Mouse (Mus musculus): ENCODE measurements around the gene Serac1. TPM values are rescaled to one million over a fixed set of nuclear protein-coding genes. Genes with fewer than 3 reads are reported as not detected.
A peak's percentile ranks its signal among the peaks of the same experiment; 100 is the strongest.
"Not testable (repeated sequence)": the region's sequence is repeated elsewhere in the genome, so short reads cannot be mapped to it uniquely, and the experiment has no call there.

The Serac1 gene
- polyA plus RNA-seq, 1 experiment from 2014 or later: 6.8 TPM

- WGBS: 27% methylated on average over 5 of the region's 5 CpGs
- no peaks in the 10 kb centered on the region for H3K36me3 ChIP-seq
- no peak overlapping the region for H3K4me3 ChIP-seq
- H3K9me3 ChIP-seq (replicated peaks): no peaks in the 10 kb centered on the region
- peak; percentile 58 for DNase-seq (ENCODE audit: low spot score)
- no peaks in the 10 kb centered on the region for H3K4me1 ChIP-seq
- no peaks in the 10 kb centered on the region for H3K27me3 ChIP-seq (ENCODE audit: low read depth, poor library complexity, severe bottlenecking)
- H3K27ac ChIP-seq: no peak overlapping the region
These were observed 24.6 kb downstream of the Serac1 start for GRCm38 (mm10) chr17:6054934-6055355.

DNA sequence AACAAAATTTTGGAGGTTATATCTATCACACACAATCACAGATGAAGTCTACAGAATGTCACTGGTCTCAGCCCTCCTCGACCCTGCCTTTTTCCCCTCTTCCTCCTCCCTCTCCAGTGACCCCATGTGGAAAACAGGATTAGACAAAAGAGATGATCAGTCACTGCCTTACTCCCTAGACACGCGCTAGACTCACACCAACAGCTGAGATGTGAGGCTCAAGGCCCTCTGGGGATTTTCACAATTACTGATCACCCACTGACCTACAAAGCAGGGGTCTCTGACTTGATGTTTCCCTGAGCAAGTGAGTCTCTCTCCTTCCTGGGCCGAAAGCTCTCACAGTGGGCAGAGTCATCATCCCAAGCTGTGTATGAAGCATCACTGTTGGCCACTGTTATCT, 26.7 kb downstream of the Serac1 start:
- Histone ChIP-seq H3K4me3 (no peak overlapping the region), H3K36me3 (no peaks in the 10 kb centered on the region; the same call in 1 of the 2 replicates), H3K27ac (no peak overlapping the region), H3K9me3 (replicated peaks) (no peaks in the 10 kb centered on the region), H3K4me1 (no peaks in the 10 kb centered on the region), H3K27me3 (ENCODE audit: low read depth, poor library complexity, severe bottlenecking) (no peaks in the 10 kb centered on the region)
- 80% methylated on average over 4 of the region's 4 CpGs for WGBS
- no peak for DNase-seq (ENCODE audit: low spot score)

DNA sequence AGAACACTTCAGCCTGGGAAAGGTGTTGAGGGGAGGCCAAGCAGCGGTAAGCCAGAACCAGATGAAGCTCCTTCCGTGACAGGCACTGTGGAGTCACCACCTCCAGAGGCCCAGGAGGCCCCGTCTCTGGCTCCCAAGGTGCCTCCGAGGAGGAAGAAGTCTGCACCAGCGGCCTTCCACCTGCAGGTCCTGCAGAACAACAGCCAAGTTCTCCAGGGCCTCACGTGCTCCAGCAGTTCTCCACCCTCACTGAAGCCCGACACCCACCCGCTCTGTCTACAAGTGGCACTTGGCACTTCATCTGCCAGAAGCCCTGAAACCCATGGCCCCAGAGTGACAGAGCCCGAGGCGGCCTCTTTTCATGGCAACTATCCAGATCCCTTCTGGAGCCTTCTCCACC, 42.0 kb downstream of the Serac1 start:
- 91% methylated on average over 10 of the region's 10 CpGs for WGBS
- H3K4me3 ChIP-seq: no peak overlapping the region
- no peaks in the 10 kb centered on the region for H3K9me3 ChIP-seq (replicated peaks)
- no peak overlapping the region for H3K27ac ChIP-seq
- DNase-seq (ENCODE audit: low spot score): no peak
- no peaks in the 10 kb centered on the region; the same call in 1 of the 2 replicates for H3K36me3 ChIP-seq
- no peaks in the 10 kb centered on the region for H3K4me1 ChIP-seq
- peaks cover 3% of the 10 kb centered on the region; the same call in 1 of the 2 replicates for H3K27me3 ChIP-seq (ENCODE audit: low read depth, poor library complexity, severe bottlenecking)

GRCm38 (mm10) chr17:6036872-6037271, 42.7 kb downstream of the Serac1 start:
- WGBS: 91% methylated on average over 11 of the region's 11 CpGs
- no peak for DNase-seq (ENCODE audit: low spot score)
- H3K27ac ChIP-seq: no peak overlapping the region

DNA sequence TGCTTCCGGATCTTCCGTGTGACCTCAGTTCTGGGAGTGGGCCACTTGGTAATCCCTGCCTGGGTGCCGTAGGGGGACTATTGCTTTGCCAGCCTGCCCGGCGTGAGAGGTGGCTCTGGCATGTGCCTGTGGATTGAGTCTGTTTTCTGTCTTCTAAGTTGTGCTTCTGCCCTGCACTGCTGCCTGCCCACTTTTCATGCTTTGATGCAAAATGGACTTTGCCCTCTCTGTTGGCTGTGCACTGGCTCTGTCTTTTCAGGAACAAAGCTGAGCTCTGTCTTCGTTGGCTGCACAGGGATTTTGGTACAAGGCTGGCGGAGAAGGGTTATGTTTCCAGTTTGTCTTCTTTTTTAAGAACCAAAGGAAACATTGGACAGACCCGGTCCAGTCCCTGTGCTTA, 43.1 kb downstream of the Serac1 start:
- no peak overlapping the region for H3K4me3 ChIP-seq
- H3K27me3 ChIP-seq (ENCODE audit: low read depth, poor library complexity, severe bottlenecking): peaks cover 3% of the 10 kb centered on the region; the same call in 1 of the 2 replicates
- no peak for DNase-seq (ENCODE audit: low spot score)
- H3K27ac ChIP-seq: no peak overlapping the region
- 91% methylated on average over 8 of the region's 8 CpGs for WGBS
- no peaks in the 10 kb centered on the region for H3K4me1 ChIP-seq
- no peaks in the 10 kb centered on the region for H3K36me3 ChIP-seq
- H3K9me3 ChIP-seq (replicated peaks): no peaks in the 10 kb centered on the region

More at GRCm38 (mm10) chr17:6036872-6037271, 42.7 kb downstream of the Serac1 start:
- H3K9me3 ChIP-seq (replicated peaks): no peaks in the 10 kb centered on the region
- no peaks in the 10 kb centered on the region for H3K4me1 ChIP-seq
- no peaks in the 10 kb centered on the region; the same call in 1 of the 2 replicates for H3K36me3 ChIP-seq
- no peak overlapping the region for H3K4me3 ChIP-seq
- H3K27me3 ChIP-seq (ENCODE audit: low read depth, poor library complexity, severe bottlenecking): peaks cover 3% of the 10 kb centered on the region; the same call in 1 of the 2 replicates

GRCm38 (mm10) chr17:6035661-6036060, 43.9 kb downstream of the Serac1 start:
- no peak for DNase-seq (ENCODE audit: low spot score)
- no peaks in the 10 kb centered on the region for H3K9me3 ChIP-seq (replicated peaks)
- peaks cover 3% of the 10 kb centered on the region; the same call in 1 of the 2 replicates for H3K27me3 ChIP-seq (ENCODE audit: low read depth, poor library complexity, severe bottlenecking)
- H3K4me1 ChIP-seq: no peaks in the 10 kb centered on the region
- H3K4me3 ChIP-seq: no peak overlapping the region
- H3K36me3 ChIP-seq: no peaks in the 10 kb centered on the region
- H3K27ac ChIP-seq: no peak overlapping the region
- 62% methylated on average over 8 of the region's 8 CpGs for WGBS

DNA sequence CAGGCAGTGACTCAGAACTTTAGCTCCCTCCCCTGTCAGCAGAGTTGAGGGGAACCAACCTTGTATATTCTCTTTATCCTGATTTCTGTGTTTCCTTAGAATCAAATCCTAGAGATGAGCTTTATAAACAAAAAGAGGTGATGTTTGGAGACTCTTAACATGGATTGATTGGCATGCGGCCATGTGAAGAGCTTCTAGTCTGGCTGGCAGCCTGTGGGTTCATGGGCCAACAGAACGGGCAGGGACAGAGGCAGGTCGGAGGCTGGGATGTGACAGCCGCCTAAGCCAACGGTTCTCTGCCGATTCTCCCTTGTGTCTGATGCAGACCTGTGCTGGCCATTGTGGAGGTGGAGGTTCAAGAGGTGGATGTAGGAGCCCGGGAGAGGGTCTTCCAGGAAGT, 53.7 kb downstream of the Serac1 start:
- H3K27me3 ChIP-seq (ENCODE audit: low read depth, poor library complexity, severe bottlenecking): no peaks in the 10 kb centered on the region
- no peak overlapping the region for H3K27ac ChIP-seq
- H3K36me3 ChIP-seq: no peaks in the 10 kb centered on the region
- H3K4me3 ChIP-seq: no peak overlapping the region
- WGBS: 83% methylated on average over 7 of the region's 7 CpGs
- no peak for DNase-seq (ENCODE audit: low spot score)
- peaks cover 5% of the 10 kb centered on the region for H3K4me1 ChIP-seq
- no peaks in the 10 kb centered on the region for H3K9me3 ChIP-seq (replicated peaks)

DNA sequence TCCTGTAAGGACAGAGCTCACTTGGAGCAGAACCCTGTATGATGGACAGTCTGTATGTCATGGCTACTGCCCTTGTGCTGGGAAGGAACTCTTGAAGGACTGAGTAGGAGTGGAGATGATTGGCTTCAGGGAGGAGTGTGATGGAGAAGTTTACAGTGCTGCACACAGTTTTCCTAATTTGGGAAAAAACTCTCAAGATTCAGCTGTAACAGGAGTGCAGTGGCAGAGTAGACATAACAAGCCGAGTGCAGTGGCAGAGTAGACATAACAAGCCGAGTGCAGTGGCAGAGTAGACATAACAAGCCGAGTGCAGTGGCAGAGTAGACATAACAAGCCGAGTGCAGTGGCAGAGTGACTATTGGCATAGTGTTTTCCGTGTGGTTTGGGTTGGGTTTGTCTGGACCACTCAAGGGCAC, 58.2 kb downstream of the Serac1 start:
- H3K4me1 ChIP-seq: peaks cover 13% of the 10 kb centered on the region
- not testable (repeated sequence) for H3K9me3 ChIP-seq (replicated peaks); DNase-seq (ENCODE audit: low spot score); H3K36me3 ChIP-seq; H3K27me3 ChIP-seq (ENCODE audit: low read depth, poor library complexity, severe bottlenecking)
- H3K27ac ChIP-seq: peak overlapping the region; percentile 80
- 68% methylated on average over 5 of the region's 5 CpGs for WGBS
- peak overlapping the region; percentile 17; the same call in 1 of the 2 replicates for H3K4me3 ChIP-seq

DNA sequence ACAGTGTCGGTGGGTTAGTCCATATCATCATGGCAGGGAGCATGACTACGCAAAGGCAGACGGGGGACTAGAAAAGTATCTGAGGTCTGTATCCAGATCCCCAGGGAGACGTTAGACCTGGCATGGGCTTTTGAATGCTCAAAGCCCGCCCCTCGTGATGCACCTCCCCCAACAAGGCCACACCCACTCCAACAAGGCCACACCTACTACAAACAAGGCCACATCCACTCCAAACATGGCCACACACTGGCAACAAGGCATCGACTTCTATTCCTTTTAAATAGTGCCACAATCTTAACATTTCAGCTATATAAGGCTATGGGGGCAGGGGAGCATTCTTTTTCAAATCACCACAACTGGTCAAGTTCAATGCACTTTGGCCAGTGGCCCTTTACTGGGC, 58.9 kb downstream of the Serac1 start:
- DNase-seq (ENCODE audit: low spot score): no peak
- H3K4me3 ChIP-seq: no peak overlapping the region; the same call in 1 of the 2 replicates
- no peaks in the 10 kb centered on the region for H3K27me3 ChIP-seq (ENCODE audit: low read depth, poor library complexity, severe bottlenecking)

GRCm38 (mm10) chr17:6019776-6020175, 59.8 kb downstream of the Serac1 start:
- no peak overlapping the region for H3K4me3 ChIP-seq
- DNase-seq (ENCODE audit: low spot score): no peak
- H3K27ac ChIP-seq: no peak overlapping the region
- no peaks in the 10 kb centered on the region for H3K36me3 ChIP-seq
- no peaks in the 10 kb centered on the region for H3K9me3 ChIP-seq (replicated peaks)
- H3K27me3 ChIP-seq (ENCODE audit: low read depth, poor library complexity, severe bottlenecking): no peaks in the 10 kb centered on the region
- H3K4me1 ChIP-seq: peaks cover 13% of the 10 kb centered on the region
- WGBS: 71% methylated on average over 2 of the region's 2 CpGs

More for the DNA sequence above, 58.9 kb downstream of the Serac1 start:
- Histone ChIP-seq H3K4me1 (peaks cover 13% of the 10 kb centered on the region), H3K27ac (peak overlapping the region; percentile 80), H3K9me3 (replicated peaks) (no peaks in the 10 kb centered on the region), H3K36me3 (no peaks in the 10 kb centered on the region)
- WGBS: 61% methylated on average over 7 of the region's 7 CpGs

DNA sequence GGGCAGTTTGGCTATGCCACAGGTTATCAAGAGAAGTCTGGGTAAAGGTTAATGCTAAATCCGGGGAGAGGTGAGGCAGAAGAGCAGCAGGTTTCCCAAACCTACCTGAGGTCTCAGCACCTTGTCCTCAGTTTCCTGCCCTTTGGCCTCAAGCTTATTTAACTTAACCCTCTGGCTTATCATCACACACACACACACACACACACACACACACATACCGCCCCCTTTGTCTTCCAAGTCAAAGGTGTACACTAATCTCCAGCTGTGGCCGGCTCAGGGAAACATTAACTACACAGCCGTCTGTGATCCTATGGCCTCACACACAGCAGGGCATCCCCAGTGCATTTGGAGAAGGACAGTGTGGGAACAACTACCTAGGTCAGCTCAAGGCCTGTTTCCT, 61.2 kb downstream of the Serac1 start:
- Histone ChIP-seq H3K4me3 (no peak overlapping the region), H3K36me3 (no peaks in the 10 kb centered on the region), H3K4me1 (peaks cover 13% of the 10 kb centered on the region), H3K27ac (no peak overlapping the region), H3K27me3 (ENCODE audit: low read depth, poor library complexity, severe bottlenecking) (no peaks in the 10 kb centered on the region), H3K9me3 (replicated peaks) (no peaks in the 10 kb centered on the region)
- DNase-seq (ENCODE audit: low spot score): no peak
- WGBS: 79% methylated on average over 4 of the region's 4 CpGs

- 71% methylated on average over 12 of the region's 12 CpGs for WGBS
- H3K9me3 ChIP-seq (replicated peaks): no peaks in the 10 kb centered on the region
- peaks cover 13% of the 10 kb centered on the region for H3K4me1 ChIP-seq
These were observed 62.3 kb downstream of the Serac1 start for GRCm38 (mm10) chr17:6017268-6017667.

DNA sequence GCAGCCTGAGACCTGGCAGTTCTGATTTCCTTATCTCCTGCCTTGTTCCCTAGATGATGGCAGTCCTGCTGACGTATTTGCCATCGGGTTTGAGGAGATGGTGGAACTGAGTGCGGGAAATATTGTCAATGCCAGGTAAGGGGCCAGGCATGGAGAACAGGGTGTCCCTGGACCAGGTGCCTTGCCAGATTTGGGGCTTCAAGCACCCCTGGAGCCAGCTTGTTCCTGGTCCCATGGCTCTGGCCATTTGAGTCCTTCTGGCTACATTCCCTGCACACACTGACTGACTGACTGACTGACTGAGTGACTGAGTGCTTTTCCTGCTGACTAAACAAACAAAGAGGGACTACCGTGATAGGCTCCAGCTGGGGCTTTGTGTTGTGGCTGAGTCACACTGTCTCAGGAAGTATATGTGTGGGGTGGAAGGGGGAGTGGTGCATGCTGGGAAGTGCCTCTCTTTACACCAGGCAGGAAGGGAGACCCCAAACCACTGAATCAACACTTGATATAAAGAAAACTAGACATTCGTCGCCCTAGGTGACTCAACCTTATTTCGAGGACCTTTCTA, 63.2 kb downstream of the Serac1 start:
- DNase-seq (ENCODE audit: low spot score): no peak
- Histone ChIP-seq H3K4me3 (no peak overlapping the region), H3K4me1 (peaks cover 12% of the 10 kb centered on the region), H3K9me3 (replicated peaks) (no peaks in the 10 kb centered on the region), H3K27me3 (ENCODE audit: low read depth, poor library complexity, severe bottlenecking) (no peaks in the 10 kb centered on the region), H3K27ac (peak overlapping the region; percentile 21; the same call in 1 of the 2 replicates), H3K36me3 (no peaks in the 10 kb centered on the region)
- WGBS: 86% methylated on average over 7 of the region's 7 CpGs

More at GRCm38 (mm10) chr17:6017268-6017667, 62.3 kb downstream of the Serac1 start:
- peak overlapping the region; percentile 7; the same call in 1 of the 2 replicates for H3K27ac ChIP-seq
- no peak overlapping the region for H3K4me3 ChIP-seq
- H3K36me3 ChIP-seq: no peaks in the 10 kb centered on the region
- H3K27me3 ChIP-seq (ENCODE audit: low read depth, poor library complexity, severe bottlenecking): no peaks in the 10 kb centered on the region
- no peak for DNase-seq (ENCODE audit: low spot score)
